Mouse (Mus musculus) Patski (cell line): ENCODE measurements at regions not wholly inside any gene's neighbourhood (a gene's known extent, or its start where the extent isn't known, plus 50 kb on each side); places are given as distances from the start of the nearest gene placed in this dataset.

Experiments
- ATAC-seq: fragments of 100-300 bp; one replicate; pipeline ENCODE4 v1.8.0; 2021
- CTCF ChIA-PET: fragments of 350-600 bp; sonication (Branson Sonifier 250); formaldehyde crosslinking; loops from one replicate; lab custom pipeline; 2022; ENCODE audit warnings: inconsistent platforms; lab: Charles Lee
- POLR2A ChIA-PET: fragments of 350-600 bp; sonication (Branson Sonifier 250); formaldehyde crosslinking; loops from one replicate; lab custom pipeline; 2022; ENCODE audit warnings: antibody characterized with exemption, inconsistent platforms; lab: Charles Lee
- DNase-seq: peaks from one replicate; pipeline ENCODE4 v3.0.0-alpha.2; 2011; ENCODE audit warnings: low read depth, low spot score
- H3K27me3 ChIP-seq: fragments of 371-371 bp; one replicate; pipeline ENCODE4 v1.5.1; 2021
- CTCF ChIP-seq: fragments of 100-300 bp; IDR thresholded peaks from one replicate; pipeline ENCODE4 v1.5.1; 2021
- in situ Hi-C: fragments of 300-500 bp; cut with MboI; formaldehyde crosslinking; loops from 3 replicates; pipeline ENCODE4 v1.11.1; 2018; ENCODE audit warnings: low pct_unique_long_range_greater_than_20kb, mixed read lengths

DNA sequence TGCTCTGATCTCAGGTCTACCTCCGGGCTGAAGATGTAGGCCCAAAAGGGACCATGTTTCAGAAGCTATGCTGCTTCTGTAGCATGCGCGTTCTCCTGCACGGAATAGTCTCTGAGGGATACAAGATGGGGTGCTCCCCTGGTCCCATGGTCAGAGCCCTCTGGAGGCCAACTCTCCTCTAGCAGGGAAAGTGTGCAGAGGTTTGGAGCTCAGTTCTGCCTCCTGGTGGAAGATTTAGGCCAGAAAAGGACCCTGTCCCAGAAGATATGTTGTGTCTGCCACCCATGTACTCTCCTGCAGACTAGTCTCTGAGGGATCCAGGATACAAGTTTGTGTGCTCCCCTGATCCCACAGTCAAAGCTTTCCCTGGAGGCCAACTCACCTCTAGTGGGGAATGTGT lies 350.9 kb upstream of the Ercc4 start:
- peaks cover 4% of the 10 kb centered on the region for H3K27me3 ChIP-seq
- in situ Hi-C loops = no loop called here
- CTCF ChIA-PET = interaction anchor here (1.3 kb wide), 1 partner anchor 10 kb away, joined by 3 read pairs; no protein-coding TSS in a partner anchor
- TF ChIP-seq CTCF = peak; percentile 43
- DNase-seq (no peak), ATAC-seq (no peak)
- POLR2A ChIA-PET = no interaction called here

GRCm38 (mm10) chr16:12764166-12764565 lies 345.3 kb upstream of the Ercc4 start:
- no peaks in the 10 kb centered on the region for H3K27me3 ChIP-seq
- ChIA-PET POLR2A (no interaction called here), CTCF (no interaction called here)
- no peak for ATAC-seq
- in situ Hi-C loops = no loop called here
- DNase-seq = no peak
- no peak for TF ChIP-seq CTCF

DNA sequence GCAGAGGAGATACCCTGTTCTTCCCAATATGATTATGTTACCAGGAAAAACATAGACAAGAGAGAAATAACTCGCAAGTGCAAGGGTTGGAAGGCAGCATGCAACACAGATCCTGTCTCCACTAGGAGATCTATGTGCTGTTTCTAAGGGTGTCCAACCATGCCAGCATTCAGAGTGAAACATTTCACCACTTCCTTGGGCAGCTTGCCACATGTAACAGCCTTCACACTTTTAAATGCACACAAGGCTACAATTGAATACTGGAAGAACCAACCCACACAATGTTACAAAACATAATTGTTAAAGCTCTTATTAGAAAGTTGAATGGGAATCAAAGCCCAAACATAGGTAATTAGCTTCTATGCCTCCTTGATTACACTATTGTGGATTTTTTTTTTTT lies 344.9 kb upstream of the Ercc4 start:
- DNase-seq (no peak), ATAC-seq (no peak)
- ChIA-PET CTCF (no interaction called here), POLR2A (interaction anchor here (0.7 kb wide), 1 partner anchor 549 kb away, joined by 5 read pairs; no protein-coding TSS in a partner anchor)
- H3K27me3 ChIP-seq = no peaks in the 10 kb centered on the region
- in situ Hi-C loops = no loop called here
- TF ChIP-seq CTCF = no peak

DNA sequence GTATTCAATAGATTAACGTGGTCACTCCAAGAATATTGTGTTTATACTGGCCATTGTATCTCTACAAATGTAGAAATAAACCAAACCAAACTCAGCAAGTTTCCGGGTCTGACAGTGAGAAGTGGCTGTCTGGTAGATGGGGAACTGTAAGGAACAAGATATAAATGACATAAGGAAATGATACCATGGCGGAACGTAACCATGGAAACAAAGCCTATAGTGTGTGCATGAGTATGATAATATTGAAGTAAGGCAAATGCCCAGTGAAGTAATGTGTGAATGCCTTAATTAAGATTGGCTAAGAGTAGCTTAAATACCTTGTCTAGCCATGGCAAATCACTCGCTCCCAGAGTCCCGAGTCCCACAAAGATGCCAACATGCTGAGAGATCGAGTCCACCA lies 342.6 kb upstream of the Ercc4 start:
- POLR2A ChIA-PET = no interaction called here
- in situ Hi-C loops = no loop called here
- no peak for ATAC-seq
- no peak for TF ChIP-seq CTCF
- DNase-seq = no peak
- H3K27me3 ChIP-seq = no peaks in the 10 kb centered on the region
- CTCF ChIA-PET = no interaction called here

GRCm38 (mm10) chr16:12768161-12768895 lies 341.2 kb upstream of the Ercc4 start:
- no peak for ATAC-seq
- no peak for TF ChIP-seq CTCF
- in situ Hi-C loops = no loop called here
- ChIA-PET CTCF (interaction anchor here (0.9 kb wide), 2 partner anchors 9 to 12 kb away, joined by 3 read pairs; no protein-coding TSS in a partner anchor), POLR2A (no interaction called here)
- no peaks in the 10 kb centered on the region for H3K27me3 ChIP-seq
- DNase-seq = no peak

- DNase-seq = no peak
- in situ Hi-C loops = no loop called here
- no peak for TF ChIP-seq CTCF
- ChIA-PET POLR2A (no interaction called here), CTCF (no interaction called here)
- ATAC-seq = no peak
- no peaks in the 10 kb centered on the region for H3K27me3 ChIP-seq
Observed at GRCm38 (mm10) chr16:12770482-12770881, 339.0 kb upstream of the Ercc4 start.

DNA sequence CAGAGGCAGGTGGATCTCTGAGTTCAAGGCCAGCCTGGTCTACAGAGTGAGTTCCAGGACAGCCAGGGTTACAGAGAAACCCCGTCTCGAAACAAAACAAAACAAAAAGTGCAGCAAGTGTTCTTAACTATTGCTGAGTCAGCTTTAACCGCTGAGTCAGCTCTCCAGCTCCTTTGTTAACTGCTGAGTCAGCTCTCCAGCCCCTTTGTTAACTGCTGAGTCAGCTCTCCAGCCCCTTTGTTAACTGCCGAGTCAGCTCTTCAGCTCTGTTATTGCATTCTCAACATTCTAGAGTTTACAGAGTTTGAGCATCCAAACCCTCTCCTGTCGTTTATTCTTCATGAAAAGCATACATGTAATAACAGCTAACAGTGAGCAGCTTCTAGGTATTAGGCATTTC lies 336.9 kb upstream of the Ercc4 start:
- TF ChIP-seq CTCF = no peak
- DNase-seq = no peak
- no peak for ATAC-seq
- in situ Hi-C loops = no loop called here
- POLR2A ChIA-PET = no interaction called here
- no peaks in the 10 kb centered on the region for H3K27me3 ChIP-seq
- CTCF ChIA-PET = no interaction called here

- in situ Hi-C loops = no loop called here
- TF ChIP-seq CTCF = no peak
- ChIA-PET CTCF (no interaction called here), POLR2A (no interaction called here)
- peaks cover 3% of the 10 kb centered on the region for H3K27me3 ChIP-seq
- ATAC-seq = no peak
- DNase-seq = no peak
Observed at GRCm38 (mm10) chr16:12775876-12776275, 333.6 kb upstream of the Ercc4 start.

DNA sequence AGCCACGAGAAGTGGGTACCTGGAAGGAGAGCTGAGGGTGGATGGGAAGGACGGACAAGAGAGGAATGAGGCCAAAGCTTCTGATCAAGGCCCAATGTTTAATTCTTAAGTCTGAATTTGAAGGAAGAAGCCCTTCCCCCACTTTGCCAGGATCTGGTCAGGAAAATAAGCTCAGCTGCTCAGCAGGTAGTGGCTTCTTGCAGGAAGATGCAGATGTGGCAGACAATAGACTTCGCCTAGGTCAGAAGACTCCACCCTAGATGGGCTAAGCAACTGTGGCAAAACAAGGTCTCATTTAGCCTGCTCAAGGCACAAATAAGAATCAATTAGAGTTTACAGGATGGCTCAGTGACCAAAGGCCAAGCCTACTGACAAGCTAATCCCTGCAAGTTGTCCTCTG lies 330.4 kb upstream of the Ercc4 start:
- TF ChIP-seq CTCF = no peak
- DNase-seq (no peak), ATAC-seq (no peak)
- CTCF ChIA-PET = no interaction called here
- H3K27me3 ChIP-seq = peaks cover 3% of the 10 kb centered on the region
- POLR2A ChIA-PET = no interaction called here
- in situ Hi-C loops = no loop called here

DNA sequence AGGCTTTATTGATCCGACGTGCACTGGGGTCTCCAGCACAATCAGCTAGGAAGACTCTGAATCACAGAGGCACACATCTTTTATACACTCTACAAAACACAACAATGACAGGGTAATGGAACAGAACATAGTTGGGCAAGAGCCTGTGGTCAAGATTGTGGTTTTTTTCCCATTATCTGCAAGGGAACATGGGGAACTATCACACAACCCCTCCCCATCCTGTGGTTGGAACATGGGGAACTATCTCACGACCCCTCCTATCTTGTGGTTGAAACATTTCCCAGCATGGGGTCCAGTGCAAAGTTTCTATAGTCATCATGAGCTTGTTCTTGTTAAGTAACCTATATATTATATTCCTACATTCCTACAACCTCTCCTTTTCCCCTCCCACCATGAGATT lies 328.8 kb upstream of the Ercc4 start:
- no peak for TF ChIP-seq CTCF
- POLR2A ChIA-PET = no interaction called here
- in situ Hi-C loops = no loop called here
- no peak for ATAC-seq
- CTCF ChIA-PET = no interaction called here
- DNase-seq = no peak
- H3K27me3 ChIP-seq = peaks cover 3% of the 10 kb centered on the region

DNA sequence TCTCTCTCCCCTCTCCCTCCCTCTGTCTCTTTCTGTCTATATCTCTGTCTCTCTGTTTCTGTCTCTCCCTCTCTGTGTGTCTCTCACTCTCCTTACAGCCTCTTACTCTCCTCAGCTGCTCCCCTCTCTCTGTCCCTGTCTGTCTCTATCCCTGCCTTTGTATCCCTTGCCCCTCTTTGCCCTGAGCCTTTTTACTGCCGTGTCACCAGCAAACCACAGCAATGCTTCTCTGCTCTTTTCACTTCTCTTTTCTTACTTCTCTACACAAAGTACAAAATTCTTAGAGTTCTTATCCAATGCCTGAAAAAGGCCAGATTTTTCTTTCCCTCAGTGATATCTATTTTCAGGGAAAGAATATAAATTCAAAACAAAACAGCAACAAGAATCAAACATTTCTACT lies 323.7 kb upstream of the Ercc4 start:
- ATAC-seq = no peak
- no peaks in the 10 kb centered on the region for H3K27me3 ChIP-seq
- ChIA-PET POLR2A (no interaction called here), CTCF (no interaction called here)
- TF ChIP-seq CTCF = no peak
- in situ Hi-C loops = no loop called here
- no peak for DNase-seq

- in situ Hi-C loops = no loop called here
- CTCF ChIA-PET = no interaction called here
- no peak for TF ChIP-seq CTCF
- H3K27me3 ChIP-seq = peaks cover 15% of the 10 kb centered on the region
- DNase-seq = no peak
- no peak for ATAC-seq
- POLR2A ChIA-PET = no interaction called here
Observed at GRCm38 (mm10) chr16:12798523-12798922, 311.0 kb upstream of the Ercc4 start.
